14 mouse cellular contexts compared by ENCODE assay signal in genomic region chr5:102052906-102053305, GRCm38 (mm10). TPM values are rescaled to one million over a fixed set of nuclear protein-coding genes. Genes with fewer than 3 reads are reported as not detected.
DNase-seq lines count a peak whose midpoint lies in the region; ATAC-seq and TF ChIP-seq lines count a peak whose summit lies in the region.
"Had no signal": no experiment of that assay in that cellular context is flagged by ENCODE, and none has a peak within 500 bp of the region (broad histone marks: within the 10 kb centered on the region; RNA-seq: fewer than 3 reads in every experiment).

No protein-coding gene starts in this region.

- no peak for DNase-seq in gastrocnemius, adult 2 months
- no peak for DNase-seq in gastrocnemius, postnatal 10 days
- peak; percentile 94 for DNase-seq in kidney, adult 2 months
- DNase-seq in kidney, postnatal 36 days: peak; percentile 85 to 89
- peak; percentile 85 for DNase-seq in yolk sac, embryonic 10.5 days (ENCODE audit: low spot score)
- no peak for DNase-seq in embryo, embryonic 11 days
- no peak for DNase-seq in gastrocnemius, adult 18-20 months (ENCODE audit: low spot score)
- DNase-seq: adrenal gland, postnatal 25 days; lung, postnatal 14 days; midbrain, embryonic 14.5 days; thymus, adult 2 months had no signal

- intact Hi-C loops in gastrocnemius, adult 2 months (cut with DNase I): no loop called here

- H3K4me2 ChIP-seq in midbrain, embryonic 13.5 days (replicated peaks): no peak overlapping the region
- H3K4me2 ChIP-seq: forebrain, embryonic 15.5 days; limb, embryonic 12.5 days had no signal

- no peaks in the 10 kb centered on the region for H3K9me3 ChIP-seq in midbrain, embryonic 13.5 days
- H3K9me3 ChIP-seq: forebrain, embryonic 15.5 days; limb, embryonic 12.5 days had no signal

- no peaks in the 10 kb centered on the region for H3K36me3 ChIP-seq in kidney, adult 2 months (ENCODE audit: control insufficient read depth, insufficient read depth, low read length)
- H3K36me3 ChIP-seq in midbrain, embryonic 13.5 days: 0 out of 2 replicates have a peak, but pooled peaks cover 2% of the 10 kb centered on the region
- H3K36me3 ChIP-seq: forebrain, embryonic 15.5 days had no signal

- peaks cover 35% of the 10 kb centered on the region for H3K4me1 ChIP-seq in kidney, adult 2 months (ENCODE audit: control insufficient read depth, insufficient read depth, low read length)
- H3K4me1 ChIP-seq in midbrain, embryonic 13.5 days (replicated peaks): peaks cover 29% of the 10 kb centered on the region

- H3K27ac ChIP-seq in gastrocnemius, adult 2 months: 0 out of 2 replicates have a peak overlapping the region, but pooled peaks have one; percentile 28
- peak overlapping the region; percentile 62 for H3K27ac ChIP-seq in kidney, adult 2 months (ENCODE audit: insufficient read depth, low read depth, low read length)
- no peak overlapping the region for H3K27ac ChIP-seq in midbrain, embryonic 13.5 days
- H3K27ac ChIP-seq: forebrain, embryonic 15.5 days; limb, embryonic 12.5 days had no signal

- 39% methylated on average over 6 of the region's 6 CpGs for WGBS in kidney, adult 2 months
- 80% methylated on average over 6 of the region's 6 CpGs for WGBS in midbrain, embryonic 13.5 days

- no peak overlapping the region for H3K9ac ChIP-seq in midbrain, embryonic 13.5 days (replicated peaks)
- H3K9ac ChIP-seq: forebrain, embryonic 15.5 days; limb, embryonic 12.5 days had no signal

- no peak for TF ChIP-seq CTCF in gastrocnemius, adult 2 months (IDR thresholded peaks at IDR 0.05)
- no peak for TF ChIP-seq CTCF in kidney, adult 2 months (conservative IDR thresholded peaks at IDR 0.05; ENCODE audit: insufficient read depth, insufficient read length, low read depth, low read length)

- no peak for TF ChIP-seq POLR2A in kidney, adult 2 months (IDR thresholded peaks at IDR 0.05; ENCODE audit: low read depth, low read length)

- no peak overlapping the region for H3K4me3 ChIP-seq in gastrocnemius, adult 2 months
- peak overlapping the region; percentile 46 for H3K4me3 ChIP-seq in kidney, adult 2 months (ENCODE audit: insufficient read depth, low read depth, low read length)
- no peak overlapping the region for H3K4me3 ChIP-seq in midbrain, embryonic 13.5 days (replicated peaks)
- H3K4me3 ChIP-seq: forebrain, embryonic 15.5 days; limb, embryonic 12.5 days had no signal

- no peaks in the 10 kb centered on the region for H3K27me3 ChIP-seq in kidney, adult 2 months (replicated peaks; ENCODE audit: control insufficient read depth, insufficient read depth, low read length)
- no peaks in the 10 kb centered on the region for H3K27me3 ChIP-seq in midbrain, embryonic 13.5 days
- H3K27me3 ChIP-seq: forebrain, embryonic 15.5 days; limb, embryonic 12.5 days had no signal

- no peak for ATAC-seq in midbrain, embryonic 13.5 days
- ATAC-seq: forebrain, embryonic 15.5 days had no signal

RNA-seq across cellular contexts. Expression of gene Wdfy3, which starts 16.8 kb away (rescaled TPM):
- 10 to 100 TPM; 20.0 to 23.9 TPM for total RNA-seq in gastrocnemius, adult 2 months (2021)
- 10 to 100 TPM; 26.0 to 33.0 TPM for total RNA-seq in gastrocnemius, postnatal 10 days (2021)
- 39.7 and 49.2 TPM in 2 replicates for polyA plus RNA-seq in kidney, adult 2 months (2012; rRNA removed)
- 30.0 and 33.6 TPM in 2 replicates for polyA plus RNA-seq in midbrain, embryonic 13.5 days (2015; fragmentation: Nextera tagmentation; extraction: Ambion mirVana)
- 10 to 100 TPM; 20.0 to 21.1 TPM for total RNA-seq in gastrocnemius, adult 18-20 months (2021)

Comparison
In these comparisons a context has a peak if more than half of its experiments do, and no peak if none do; other contexts are left out.
1. DNase-seq: peak in kidney, adult 2 months (single experiment), kidney, postnatal 36 days (2 of 2) and yolk sac, embryonic 10.5 days (single experiment); none in gastrocnemius, adult 2 months (single experiment), gastrocnemius, postnatal 10 days (single experiment), embryo, embryonic 11 days (single experiment) and gastrocnemius, adult 18-20 months (single experiment).